Mouse (Mus musculus): ENCODE results near the gene Ivl. TPM values are rescaled to one million over a fixed set of nuclear protein-coding genes. Genes with fewer than 3 reads are reported as not detected.

The Ivl gene
- polyA plus RNA-seq, 1 experiment from 2014 or later, result 1.4 TPM

- 60% methylated on average over 1 of the region's 1 CpGs for WGBS
Observed at GRCm38 (mm10) chr3:92585055-92585454, 11.5 kb upstream of the Ivl start.

DNA sequence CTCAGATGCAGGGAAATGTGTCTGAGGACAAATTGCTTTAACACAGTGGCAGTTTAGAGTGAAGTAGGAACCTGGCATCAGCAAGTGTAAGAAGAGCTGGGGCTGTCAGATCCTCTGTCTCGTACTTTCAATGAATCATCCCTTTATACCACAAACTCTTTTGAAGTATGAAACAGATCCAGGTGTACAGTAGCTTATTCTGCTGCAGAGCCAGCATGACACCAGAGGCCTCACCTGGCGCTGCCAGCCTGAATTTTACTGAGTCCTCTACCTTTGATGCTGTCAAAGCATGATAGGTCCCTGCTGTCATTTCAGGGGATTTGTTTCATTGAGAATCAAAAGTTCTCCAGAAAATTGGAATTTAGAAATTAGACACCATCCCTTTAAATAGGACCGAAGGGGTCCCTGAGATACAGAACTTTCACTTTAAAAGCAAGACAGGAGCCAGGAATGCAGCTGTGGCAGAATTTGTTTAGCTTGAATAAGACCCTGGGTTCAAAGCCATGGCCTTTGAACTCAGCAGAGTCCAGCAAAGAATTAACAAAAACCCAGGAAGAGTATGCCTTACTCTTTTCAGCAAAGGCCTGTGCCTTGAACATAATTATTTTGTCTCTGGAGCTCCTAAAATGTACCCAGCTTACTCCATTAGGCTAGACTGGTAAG lies 9.8 kb upstream of the Ivl start:
- ATAC-seq (ENCODE audit: low FRiP score, low TSS enrichment), result no peak
- Histone ChIP-seq H3K27ac (ENCODE audit: low read length) (no peak overlapping the region), H3K36me3 (ENCODE audit: insufficient read depth, low read length) (no peaks in the 10 kb centered on the region), H3K4me1 (ENCODE audit: insufficient read depth, low read length) (no peaks in the 10 kb centered on the region), H3K4me2 (replicated peaks; ENCODE audit: low read depth, low read length) (no peak overlapping the region), H3K9ac (replicated peaks; ENCODE audit: low read length) (no peak overlapping the region), H3K9me3 (ENCODE audit: low read length) (no peaks in the 10 kb centered on the region), H3K4me3 (ENCODE audit: low read length) (no peak overlapping the region), H3K27me3 (ENCODE audit: insufficient read depth, low read length) (no peaks in the 10 kb centered on the region)
- WGBS, result 52% methylated on average over 3 of the region's 3 CpGs

More at GRCm38 (mm10) chr3:92585055-92585454, 11.5 kb upstream of the Ivl start:
- Histone ChIP-seq H3K4me3 (ENCODE audit: low read length) (no peak overlapping the region), H3K36me3 (ENCODE audit: insufficient read depth, low read length) (no peaks in the 10 kb centered on the region), H3K4me2 (replicated peaks; ENCODE audit: low read depth, low read length) (no peak overlapping the region), H3K9ac (replicated peaks; ENCODE audit: low read length) (no peak overlapping the region), H3K27me3 (ENCODE audit: insufficient read depth, low read length) (no peaks in the 10 kb centered on the region), H3K27ac (ENCODE audit: low read length) (no peak overlapping the region), H3K4me1 (ENCODE audit: insufficient read depth, low read length) (no peaks in the 10 kb centered on the region), H3K9me3 (ENCODE audit: low read length) (no peaks in the 10 kb centered on the region)
- ATAC-seq (ENCODE audit: low FRiP score, low TSS enrichment), result no peak

DNA sequence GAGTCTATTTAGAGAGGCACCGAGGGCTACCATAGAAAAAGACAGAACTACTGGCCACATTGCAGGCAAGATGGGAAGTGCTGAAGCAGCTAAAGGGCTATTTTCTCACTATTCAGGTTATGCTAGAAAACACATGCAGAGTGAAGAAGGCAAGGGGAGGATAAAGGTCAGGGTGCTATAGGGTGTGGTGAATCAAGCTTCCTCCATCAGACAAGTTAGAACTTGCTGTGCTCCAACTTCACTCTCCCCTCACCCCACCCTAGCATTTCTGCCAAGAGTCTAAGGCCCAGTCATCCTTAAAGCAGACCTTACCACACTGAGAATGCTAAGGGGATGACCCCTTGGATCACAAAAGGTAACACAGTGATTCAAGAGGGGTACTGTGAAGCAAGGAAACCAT lies 6.0 kb upstream of the Ivl start:
- Histone ChIP-seq H3K4me1 (ENCODE audit: insufficient read depth, low read length) (no peaks in the 10 kb centered on the region), H3K36me3 (ENCODE audit: insufficient read depth, low read length) (no peaks in the 10 kb centered on the region), H3K27me3 (ENCODE audit: insufficient read depth, low read length) (no peaks in the 10 kb centered on the region), H3K4me3 (ENCODE audit: low read length) (no peak overlapping the region), H3K27ac (ENCODE audit: low read length) (no peak overlapping the region), H3K9me3 (ENCODE audit: low read length) (no peaks in the 10 kb centered on the region), H3K9ac (replicated peaks; ENCODE audit: low read length) (no peak overlapping the region), H3K4me2 (replicated peaks; ENCODE audit: low read depth, low read length) (no peak overlapping the region)
- WGBS, result 74% methylated on average over 1 of the region's 1 CpGs
- no peak for ATAC-seq (ENCODE audit: low FRiP score, low TSS enrichment)

DNA sequence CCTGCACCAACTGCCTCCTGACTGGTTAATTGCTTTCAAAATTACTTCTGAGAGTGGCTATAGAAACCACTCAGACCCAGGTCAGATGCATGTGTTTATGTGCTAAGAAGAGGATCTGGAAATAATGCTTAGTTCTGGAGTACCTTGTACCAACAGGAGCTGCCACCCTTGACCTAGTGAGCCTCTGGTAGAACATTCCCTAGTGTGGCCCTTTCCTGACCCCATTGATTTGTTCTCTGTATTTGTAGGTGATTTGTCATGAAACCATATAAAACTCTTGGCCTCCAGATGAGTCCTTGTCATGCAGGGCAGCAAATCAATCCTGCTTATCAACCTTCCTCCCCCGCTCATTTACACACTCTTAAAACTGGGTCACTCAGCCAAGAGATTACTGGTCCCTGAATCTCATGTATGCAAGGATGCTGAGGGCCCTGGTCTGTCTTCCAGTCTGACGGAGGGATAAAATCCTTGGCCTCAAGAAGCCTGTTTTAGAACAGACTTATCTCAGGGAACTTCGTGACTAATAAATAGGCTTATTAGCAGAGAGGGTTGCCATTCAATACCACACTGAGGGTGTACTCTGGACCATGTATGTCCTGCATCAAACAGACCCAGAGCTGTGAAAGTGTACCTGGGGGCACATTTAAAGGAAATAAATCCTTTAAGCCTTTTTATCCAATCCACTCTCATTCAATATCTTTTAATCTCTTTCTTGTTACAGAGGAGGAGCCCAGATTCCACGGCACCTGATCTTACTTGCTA lies 5.3 kb upstream of the Ivl start:
- Histone ChIP-seq H3K27ac (ENCODE audit: low read length) (no peak overlapping the region), H3K9me3 (ENCODE audit: low read length) (no peaks in the 10 kb centered on the region), H3K4me3 (ENCODE audit: low read length) (no peak overlapping the region), H3K36me3 (ENCODE audit: insufficient read depth, low read length) (no peaks in the 10 kb centered on the region), H3K9ac (replicated peaks; ENCODE audit: low read length) (no peak overlapping the region), H3K4me1 (ENCODE audit: insufficient read depth, low read length) (no peaks in the 10 kb centered on the region), H3K27me3 (ENCODE audit: insufficient read depth, low read length) (no peaks in the 10 kb centered on the region), H3K4me2 (replicated peaks; ENCODE audit: low read depth, low read length) (no peak overlapping the region)
- WGBS, result 70% methylated on average over 4 of the region's 4 CpGs
- ATAC-seq (ENCODE audit: low FRiP score, low TSS enrichment), result no peak

DNA sequence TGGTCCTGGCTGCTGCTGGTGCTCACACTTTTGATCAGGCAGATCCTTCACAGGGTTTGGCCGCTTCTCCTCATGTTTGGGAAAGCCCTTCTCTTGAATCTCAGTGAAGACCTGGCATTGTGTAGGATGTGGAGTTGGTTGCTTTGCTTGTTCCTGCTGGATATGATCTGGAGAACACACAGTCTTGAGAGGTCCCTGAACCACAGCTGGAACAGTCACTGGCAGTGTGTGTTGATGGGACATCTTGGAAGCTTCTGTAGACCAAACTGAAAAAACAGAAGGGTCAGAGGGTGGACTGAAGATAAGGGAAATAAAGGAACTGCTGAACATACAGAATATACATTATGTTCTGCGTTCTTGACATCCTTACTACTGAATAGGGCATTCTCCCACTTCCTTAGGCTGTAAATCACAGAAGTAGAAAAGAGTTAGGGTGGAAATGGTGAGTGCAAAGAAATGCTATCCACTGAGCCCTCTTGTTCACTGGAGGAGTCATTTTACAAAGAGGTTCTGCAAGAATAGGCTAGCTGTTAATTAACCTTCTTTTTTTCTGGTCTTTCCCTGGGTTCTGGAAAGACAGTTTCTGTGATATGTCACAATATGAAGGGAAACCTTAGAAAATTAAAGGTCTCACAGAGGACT lies 900 bp downstream of the Ivl start:
- peak; percentile 65 for ATAC-seq (ENCODE audit: low FRiP score, low TSS enrichment)
- Histone ChIP-seq H3K27me3 (ENCODE audit: insufficient read depth, low read length) (no peaks in the 10 kb centered on the region), H3K4me3 (ENCODE audit: low read length) (no peak overlapping the region), H3K9me3 (ENCODE audit: low read length) (no peaks in the 10 kb centered on the region), H3K27ac (ENCODE audit: low read length) (no peak overlapping the region; the same call in 1 of the 2 replicates), H3K36me3 (ENCODE audit: insufficient read depth, low read length) (no peaks in the 10 kb centered on the region), H3K4me1 (ENCODE audit: insufficient read depth, low read length) (peaks cover 14% of the 10 kb centered on the region), H3K9ac (replicated peaks; ENCODE audit: low read length) (no peak overlapping the region), H3K4me2 (replicated peaks; ENCODE audit: low read depth, low read length) (no peak overlapping the region)
- WGBS, result 19% methylated on average over 2 of the region's 2 CpGs

DNA sequence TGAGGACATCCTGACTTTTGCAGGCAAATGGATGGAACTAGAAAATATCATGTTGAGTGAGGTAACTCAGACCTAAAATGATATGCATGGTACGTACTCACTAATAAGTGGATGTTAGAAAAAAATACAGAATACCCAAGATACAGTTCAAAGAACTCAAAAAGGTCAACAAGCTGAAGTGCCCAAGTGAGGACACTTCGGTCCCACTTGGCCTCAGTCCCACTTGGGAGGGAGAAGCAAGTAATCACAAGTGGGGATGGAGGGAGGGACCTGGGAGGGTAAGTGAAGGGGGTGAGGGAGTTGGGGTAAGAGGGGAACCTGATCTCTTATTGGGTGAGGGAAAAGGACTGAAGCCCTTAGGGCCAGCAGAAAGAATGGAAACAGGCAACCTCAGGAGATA lies 4.8 kb downstream of the Ivl start:
- H3K4me2 ChIP-seq (replicated peaks; ENCODE audit: low read depth, low read length), result no peak overlapping the region
- no peak for ATAC-seq (ENCODE audit: low FRiP score, low TSS enrichment)
- 94% methylated on average over 2 of the region's 2 CpGs for WGBS
- H3K9me3 ChIP-seq (ENCODE audit: low read length), result no peaks in the 10 kb centered on the region
- H3K4me1 ChIP-seq (ENCODE audit: insufficient read depth, low read length), result peaks cover 14% of the 10 kb centered on the region
- H3K27me3 ChIP-seq (ENCODE audit: insufficient read depth, low read length), result no peaks in the 10 kb centered on the region
- no peak overlapping the region for H3K27ac ChIP-seq (ENCODE audit: low read length)
- no peak overlapping the region for H3K9ac ChIP-seq (replicated peaks; ENCODE audit: low read length)
- H3K36me3 ChIP-seq (ENCODE audit: insufficient read depth, low read length), result no peaks in the 10 kb centered on the region
- H3K4me3 ChIP-seq (ENCODE audit: low read length), result no peak overlapping the region

DNA sequence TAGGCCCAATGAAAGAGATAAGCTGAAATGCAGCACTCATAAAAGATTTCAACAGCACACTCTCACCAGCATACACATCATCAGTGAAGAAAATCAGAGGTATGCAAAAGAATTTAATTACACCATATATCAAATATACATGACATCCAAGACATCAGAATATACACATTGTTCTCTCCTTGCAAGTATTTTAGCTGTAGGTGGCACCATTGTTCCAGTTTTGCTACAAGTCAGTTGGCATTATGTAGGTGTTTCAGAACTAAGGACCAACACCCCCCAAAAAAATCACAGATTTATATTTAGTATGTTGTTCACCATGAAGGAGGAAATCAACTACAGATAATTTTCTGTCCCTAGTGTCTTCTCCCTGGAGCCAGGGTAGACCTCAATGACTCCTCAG lies 8.1 kb downstream of the Ivl start:
- Histone ChIP-seq H3K36me3 (ENCODE audit: insufficient read depth, low read length) (no peaks in the 10 kb centered on the region), H3K4me2 (replicated peaks; ENCODE audit: low read depth, low read length) (no peak overlapping the region), H3K4me1 (ENCODE audit: insufficient read depth, low read length) (no peaks in the 10 kb centered on the region), H3K4me3 (ENCODE audit: low read length) (no peak overlapping the region), H3K9me3 (ENCODE audit: low read length) (no peaks in the 10 kb centered on the region), H3K9ac (replicated peaks; ENCODE audit: low read length) (no peak overlapping the region), H3K27ac (ENCODE audit: low read length) (no peak overlapping the region), H3K27me3 (ENCODE audit: insufficient read depth, low read length) (no peaks in the 10 kb centered on the region)
- no peak for ATAC-seq (ENCODE audit: low FRiP score, low TSS enrichment)

- no peak within 1 kb of the TSS for H3K4me3 ChIP-seq (ENCODE audit: low read length)
- H3K9ac ChIP-seq (replicated peaks; ENCODE audit: low read length), result no peak within 1 kb of the TSS
- ATAC-seq (ENCODE audit: low FRiP score, low TSS enrichment), result no peak
- H3K36me3 ChIP-seq (ENCODE audit: insufficient read depth, low read length), result no peaks in the 10 kb centered on the region
- no peaks in the 10 kb centered on the region for H3K4me1 ChIP-seq (ENCODE audit: insufficient read depth, low read length)
- H3K9me3 ChIP-seq (ENCODE audit: low read length), result no peaks in the 10 kb centered on the region
- no peaks in the 10 kb centered on the region for H3K27me3 ChIP-seq (ENCODE audit: insufficient read depth, low read length)
- H3K4me2 ChIP-seq (replicated peaks; ENCODE audit: low read depth, low read length), result no peak within 1 kb of the TSS
- no peak within 1 kb of the TSS for H3K27ac ChIP-seq (ENCODE audit: low read length)
- 83% methylated on average over 3 of the region's 3 CpGs for WGBS
Observed at GRCm38 (mm10) chr3:92534411-92534810, 39.1 kb downstream of the Ivl start, which contains the start of gene 2310046K23Rik. TSS of gene 2310046K23Rik (minus strand) at chr3:92534511.

Data from kidney, embryonic 16.5 days (tissue).